Mouse (Mus musculus) neural tube, embryonic 13.5 days (tissue): Measurements from ENCODE around the gene Rbm8a2. TPM values are rescaled to one million over a fixed set of nuclear protein-coding genes. Genes with fewer than 3 reads are reported as not detected.

ENCODE experiments used
- polyA plus RNA-seq: library from polyadenylated mRNA; unstranded; fragments of >200 nt; fragmentation: Nextera tagmentation; extraction: Ambion mirVana; gene quantifications from 2 replicates; pipeline ENCODE4 v1.2.1, GENCODE M21; 2015

Rbm8a2 gene
- polyA plus RNA-seq, 1 experiment from 2014 or later: 0.77 TPM

Other genes starting within 250 kb of the Rbm8a2 start
- 7.9 and 12.9 TPM in 2 replicates for gene Exo1, start 98.5 kb downstream of the Rbm8a2 start, polyA plus RNA-seq
- gene Gm38100, start 58.8 kb downstream of the Rbm8a2 start, polyA plus RNA-seq: not detected in 2 replicates